Mouse (Mus musculus): Measurements from ENCODE around the gene Liph. TPM values are rescaled to one million over a fixed set of nuclear protein-coding genes. Genes with fewer than 3 reads are reported as not detected.
"Not testable (repeated sequence)": the region's sequence is repeated elsewhere in the genome, so short reads cannot be mapped to it uniquely, and the experiment has no call there.

Liph gene
- polyA plus RNA-seq, 1 experiment from 2014 or later = 48.8 TPM

DNA sequence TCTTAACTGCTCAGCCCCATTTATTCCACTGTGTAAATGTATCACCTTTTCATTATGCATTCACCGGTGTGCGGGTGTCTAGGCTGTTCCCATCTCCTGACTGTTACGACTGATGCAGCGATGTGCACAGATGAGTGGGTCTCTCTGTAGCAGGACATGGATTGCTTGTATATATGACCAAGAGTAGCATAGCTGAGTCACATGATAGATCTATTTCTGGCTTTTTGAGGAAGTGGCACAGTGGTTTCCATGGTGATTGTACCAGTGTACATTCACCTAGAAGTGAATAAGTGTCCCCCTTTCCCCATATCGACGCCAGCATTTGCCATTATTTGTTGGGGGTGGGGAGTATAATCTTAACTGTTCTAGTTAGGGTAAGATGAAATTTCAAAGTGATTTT lies 82.1 kb downstream of the Liph start:
- no peak for TF ChIP-seq CTCF (IDR thresholded peaks at IDR 0.05; ENCODE audit: low read depth)
- 81% methylated on average over 6 of the region's 6 CpGs for WGBS
- ATAC-seq = no peak

GRCm38 (mm10) chr16:21908906-21909305 lies 86.6 kb downstream of the Liph start:
- H3K4me3 ChIP-seq (ENCODE audit: low read depth, low read length); H3K4me2 ChIP-seq (replicated peaks; ENCODE audit: low read depth); ATAC-seq; H3K9me3 ChIP-seq (ENCODE audit: control insufficient read depth); H3K27ac ChIP-seq (ENCODE audit: low read depth, low read length); H3K4me1 ChIP-seq (replicated peaks; ENCODE audit: control insufficient read depth, insufficient read depth, low read length); H3K9ac ChIP-seq (ENCODE audit: low read depth, low read length); H3K27me3 ChIP-seq (replicated peaks; ENCODE audit: control insufficient read depth, insufficient read depth, low read length): not testable (repeated sequence)
- H3K36me3 ChIP-seq (ENCODE audit: control insufficient read depth, insufficient read depth) = peaks cover 66% of the 10 kb centered on the region
- WGBS = 68% methylated on average over 6 of the region's 8 CpGs

More for the DNA sequence above, 82.1 kb downstream of the Liph start:
- Histone ChIP-seq H3K4me3 (ENCODE audit: low read depth, low read length) (no peak overlapping the region), H3K4me1 (replicated peaks; ENCODE audit: control insufficient read depth, insufficient read depth, low read length) (no peaks in the 10 kb centered on the region), H3K27me3 (replicated peaks; ENCODE audit: control insufficient read depth, insufficient read depth, low read length) (no peaks in the 10 kb centered on the region), H3K36me3 (ENCODE audit: control insufficient read depth, insufficient read depth) (peaks cover 73% of the 10 kb centered on the region), H3K9ac (ENCODE audit: low read depth, low read length) (no peak overlapping the region), H3K27ac (ENCODE audit: low read depth, low read length) (no peak overlapping the region), H3K4me2 (replicated peaks; ENCODE audit: low read depth) (no peak overlapping the region), H3K9me3 (ENCODE audit: control insufficient read depth) (no peaks in the 10 kb centered on the region)

- no peak for TF ChIP-seq CTCF (IDR thresholded peaks at IDR 0.05; ENCODE audit: low read depth)
- WGBS = 92% methylated on average over 6 of the region's 6 CpGs
Measured at GRCm38 (mm10) chr16:21906902-21907301, 88.6 kb downstream of the Liph start.

GRCm38 (mm10) chr16:21905996-21906395 lies 89.5 kb downstream of the Liph start:
- Histone ChIP-seq H3K9ac (ENCODE audit: low read depth, low read length) (no peak overlapping the region), H3K4me2 (replicated peaks; ENCODE audit: low read depth) (no peak overlapping the region), H3K4me1 (replicated peaks; ENCODE audit: control insufficient read depth, insufficient read depth, low read length) (no peaks in the 10 kb centered on the region), H3K27ac (ENCODE audit: low read depth, low read length) (no peak overlapping the region), H3K27me3 (replicated peaks; ENCODE audit: control insufficient read depth, insufficient read depth, low read length) (no peaks in the 10 kb centered on the region), H3K4me3 (ENCODE audit: low read depth, low read length) (no peak overlapping the region), H3K36me3 (ENCODE audit: control insufficient read depth, insufficient read depth) (peaks cover 47% of the 10 kb centered on the region), H3K9me3 (ENCODE audit: control insufficient read depth) (no peaks in the 10 kb centered on the region)
- WGBS = 93% methylated on average over 7 of the region's 7 CpGs
- ATAC-seq = no peak
- no peak for TF ChIP-seq CTCF (IDR thresholded peaks at IDR 0.05; ENCODE audit: low read depth)

More at GRCm38 (mm10) chr16:21906902-21907301, 88.6 kb downstream of the Liph start:
- Histone ChIP-seq H3K36me3 (ENCODE audit: control insufficient read depth, insufficient read depth) (peaks cover 52% of the 10 kb centered on the region), H3K4me1 (replicated peaks; ENCODE audit: control insufficient read depth, insufficient read depth, low read length) (no peaks in the 10 kb centered on the region), H3K4me3 (ENCODE audit: low read depth, low read length) (no peak overlapping the region), H3K4me2 (replicated peaks; ENCODE audit: low read depth) (no peak overlapping the region), H3K9me3 (ENCODE audit: control insufficient read depth) (no peaks in the 10 kb centered on the region), H3K9ac (ENCODE audit: low read depth, low read length) (no peak overlapping the region), H3K27me3 (replicated peaks; ENCODE audit: control insufficient read depth, insufficient read depth, low read length) (no peaks in the 10 kb centered on the region), H3K27ac (ENCODE audit: low read depth, low read length) (no peak overlapping the region)
- no peak for ATAC-seq

- Histone ChIP-seq H3K4me1 (replicated peaks; ENCODE audit: control insufficient read depth, insufficient read depth, low read length) (no peaks in the 10 kb centered on the region), H3K4me3 (ENCODE audit: low read depth, low read length) (no peak overlapping the region), H3K4me2 (replicated peaks; ENCODE audit: low read depth) (no peak overlapping the region), H3K27ac (ENCODE audit: low read depth, low read length) (no peak overlapping the region), H3K9me3 (ENCODE audit: control insufficient read depth) (no peaks in the 10 kb centered on the region), H3K9ac (ENCODE audit: low read depth, low read length) (no peak overlapping the region), H3K27me3 (replicated peaks; ENCODE audit: control insufficient read depth, insufficient read depth, low read length) (no peaks in the 10 kb centered on the region), H3K36me3 (ENCODE audit: control insufficient read depth, insufficient read depth) (peaks cover 40% of the 10 kb centered on the region)
- ATAC-seq = no peak
- TF ChIP-seq CTCF (IDR thresholded peaks at IDR 0.05; ENCODE audit: low read depth) = no peak
- WGBS = 84% methylated on average over 10 of the region's 10 CpGs
Measured at GRCm38 (mm10) chr16:21904636-21905035, 90.8 kb downstream of the Liph start.

Other genes starting within 250 kb of the Liph start
- gene Ehhadh, start 207.9 kb downstream of the Liph start, polyA plus RNA-seq (2015; fragmentation: Nextera tagmentation; extraction: Ambion mirVana) = 36.4 and 38.3 TPM in 2 replicates
- 4.7 and 5.6 TPM in 2 replicates for gene Map3k13, start 201.3 kb downstream of the Liph start, polyA plus RNA-seq (2015; fragmentation: Nextera tagmentation; extraction: Ambion mirVana)
- gene Tmem41a, start 48.1 kb downstream of the Liph start, polyA plus RNA-seq (2015; fragmentation: Nextera tagmentation; extraction: Ambion mirVana) = 215 and 219 TPM in 2 replicates
- 17.8 and 20.4 TPM in 2 replicates for gene Senp2, start 13.8 kb upstream of the Liph start, polyA plus RNA-seq (2015; fragmentation: Nextera tagmentation; extraction: Ambion mirVana)
- gene Igf2bp2, start 167.6 kb upstream of the Liph start, polyA plus RNA-seq (2015; fragmentation: Nextera tagmentation; extraction: Ambion mirVana) = 38.7 and 40.3 TPM in 2 replicates

All from intestine, postnatal 0 days (tissue).